Mouse (Mus musculus) MEL (cell line): ENCODE measurements around the gene March6. TPM values are rescaled to one million over a fixed set of nuclear protein-coding genes. Genes with fewer than 3 reads are reported as not detected.
A peak's percentile ranks its signal among the peaks of the same experiment; 100 is the strongest.

ENCODE experiments used
- DNase-seq: peaks from one replicate; pipeline ENCODE4 v3.0.0; 2011; ENCODE audit warnings: low read depth, low spot score
- H3K27ac ChIP-seq: 2 replicates; pipeline ENCODE4 v1.5.1; 2012; ENCODE audit warnings: low read depth, mild to moderate bottlenecking, control low read depth, low read length, moderate library complexity; ENCODE audit not compliant: control insufficient read depth
- H3K27me3 ChIP-seq, 2 experiments: fragments of 150-350 bp in 1 of 2; sonication (generic) in 1 of 2; 2 replicates each; pipeline ENCODE4 v1.6.1; 2012; ENCODE audit warnings: low read length in 2 of 2, mild to moderate bottlenecking in 2 of 2, improper control_type of control experiment in 1 of 2, moderate library complexity in 1 of 2; ENCODE audit not compliant: insufficient read depth in 2 of 2, control insufficient read depth in 1 of 2
- H3K36me3 ChIP-seq, 2 experiments: 2 replicates each; pipeline ENCODE4 v1.6.1; 2012 to 2014; ENCODE audit warnings: low read length in 2 of 2, improper control_type of control experiment in 1 of 2, inconsistent platforms in 1 of 2, mild to moderate bottlenecking in 1 of 2; ENCODE audit not compliant: insufficient read depth in 2 of 2, control insufficient read depth in 1 of 2
- H3K4me1 ChIP-seq, 2 experiments: fragments of 150-350 bp in 1 of 2; sonication (generic) in 1 of 2; 2 replicates each; pipeline ENCODE4 v1.6.1; 2012; ENCODE audit warnings: low read length in 2 of 2, improper control_type of control experiment in 1 of 2, mild to moderate bottlenecking in 1 of 2; ENCODE audit not compliant: insufficient read depth in 2 of 2, control insufficient read depth in 1 of 2
- H3K4me3 ChIP-seq, 2 experiments: fragments of 150-350 bp in 1 of 2; sonication (generic) in 1 of 2; 2 replicates each; pipeline ENCODE4 v1.5.1; 2012; ENCODE audit warnings: low read depth in 2 of 2, low read length in 2 of 2, mild to moderate bottlenecking in 2 of 2, moderate library complexity in 2 of 2, control low read depth in 1 of 2, improper control_type of control experiment in 1 of 2; ENCODE audit not compliant: control insufficient read depth in 1 of 2, insufficient read depth in 1 of 2
- H3K79me2 ChIP-seq: 2 replicates; pipeline ENCODE4 v1.6.1; 2012; ENCODE audit warnings: mild to moderate bottlenecking, low read length, moderate library complexity; ENCODE audit not compliant: control insufficient read depth, poor library complexity, insufficient read depth
- H3K9ac ChIP-seq: 2 replicates; pipeline ENCODE4 v1.6.1; 2012; ENCODE audit warnings: low read depth, mild to moderate bottlenecking, control low read depth, low read length, moderate library complexity; ENCODE audit not compliant: control insufficient read depth, poor library complexity, severe bottlenecking
- H3K9me3 ChIP-seq: fragments of 150-350 bp; sonication (generic); replicated peaks from 2 replicates; pipeline ENCODE4 v1.6.1; 2012; ENCODE audit warnings: mild to moderate bottlenecking, low read length, improper control_type of control experiment, moderate library complexity; ENCODE audit not compliant: insufficient read depth
- CHD1 ChIP-seq: IDR thresholded peaks from 2 replicates; pipeline ENCODE4 v1.6.1; 2012; ENCODE audit warnings: low read depth, mild to moderate bottlenecking, inconsistent platforms, low read length, improper control_type of control experiment
- CHD2 ChIP-seq: IDR thresholded peaks from 2 replicates; pipeline ENCODE4 v1.6.1; 2011; ENCODE audit warnings: low read length, improper control_type of control experiment
- CTCF ChIP-seq, 3 experiments: IDR thresholded peaks in 2 of 3; conservative IDR thresholded peaks in 1 of 3; 2 replicates each; pipeline ENCODE4 v1.5.1; 2011 to 2012; ENCODE audit warnings: low read length in 3 of 3, low read depth in 2 of 3, mild to moderate bottlenecking in 2 of 3, improper control_type of control experiment in 1 of 3, inconsistent platforms in 1 of 3, mixed read lengths in 1 of 3, moderate library complexity in 1 of 3; ENCODE audit not compliant: control insufficient read depth in 1 of 3, insufficient read depth in 1 of 3, poor library complexity in 1 of 3, severe bottlenecking in 1 of 3
- ELF1 ChIP-seq: IDR thresholded peaks from 2 replicates; pipeline ENCODE4 v1.6.1; 2014; ENCODE audit warnings: low read depth, mild to moderate bottlenecking, inconsistent platforms, low read length, improper control_type of control experiment, moderate library complexity
- EP300 ChIP-seq, 2 experiments: IDR thresholded peaks; 2 replicates each; pipeline ENCODE4 v1.6.1; 2011; ENCODE audit warnings: improper control_type of control experiment in 2 of 2, low read length in 2 of 2, low read depth in 1 of 2, mild to moderate bottlenecking in 1 of 2
- HCFC1 ChIP-seq: IDR thresholded peaks from 2 replicates; pipeline ENCODE4 v1.6.1; 2012; ENCODE audit warnings: low read depth, mild to moderate bottlenecking, inconsistent platforms, low read length, improper control_type of control experiment, moderate library complexity
- MAX ChIP-seq: IDR thresholded peaks from 2 replicates; pipeline ENCODE4 v1.6.1; 2011; ENCODE audit warnings: low read length, improper control_type of control experiment
- MAZ ChIP-seq: IDR thresholded peaks from 2 replicates; pipeline ENCODE4 v1.6.1; 2012; ENCODE audit warnings: low read depth, mild to moderate bottlenecking, inconsistent platforms, low read length, improper control_type of control experiment
- MXI1 ChIP-seq: IDR thresholded peaks from 2 replicates; pipeline ENCODE4 v1.6.1; 2011; ENCODE audit warnings: mild to moderate bottlenecking, low read depth, low read length, improper control_type of control experiment
- NELFE ChIP-seq: IDR thresholded peaks from 2 replicates; pipeline ENCODE4 v1.6.1; 2011; ENCODE audit warnings: low read depth, low read length, improper control_type of control experiment
- NRF1 ChIP-seq: IDR thresholded peaks from 2 replicates; pipeline ENCODE4 v1.6.1; 2014; ENCODE audit warnings: low read depth, mild to moderate bottlenecking, inconsistent platforms, low read length, improper control_type of control experiment, moderate library complexity; ENCODE audit not compliant: poor library complexity, insufficient read depth, severe bottlenecking
- POLR2A ChIP-seq, 2 experiments: IDR thresholded peaks; 2 replicates each; pipeline ENCODE4 v1.6.1; 2011 to 2012; ENCODE audit warnings: low read length in 2 of 2, mild to moderate bottlenecking in 2 of 2, control low read depth in 1 of 2, improper control_type of control experiment in 1 of 2, low read depth in 1 of 2, moderate library complexity in 1 of 2; ENCODE audit not compliant: control insufficient read depth in 1 of 2, insufficient read depth in 1 of 2, poor library complexity in 1 of 2
- RAD21 ChIP-seq: IDR thresholded peaks from 2 replicates; pipeline ENCODE4 v1.6.1; 2011; ENCODE audit warnings: mild to moderate bottlenecking, low read depth, low read length, improper control_type of control experiment
- SIN3A ChIP-seq: IDR thresholded peaks from 2 replicates; pipeline ENCODE4 v1.6.1; 2012; ENCODE audit warnings: low read length, improper control_type of control experiment, inconsistent platforms
- SMC3 ChIP-seq: IDR thresholded peaks from 2 replicates; pipeline ENCODE4 v1.6.1; 2011; ENCODE audit warnings: low read depth, low read length, improper control_type of control experiment
- TBP ChIP-seq: IDR thresholded peaks from 2 replicates; pipeline ENCODE4 v1.8.0; 2011; ENCODE audit warnings: low read depth, low read length, improper control_type of control experiment
- UBTF ChIP-seq: IDR thresholded peaks from 2 replicates; pipeline ENCODE4 v1.6.1; 2012; ENCODE audit warnings: low read depth, mild to moderate bottlenecking, inconsistent platforms, low read length, improper control_type of control experiment, moderate library complexity, borderline replicate concordance; ENCODE audit not compliant: insufficient read depth
- USF1 ChIP-seq: IDR thresholded peaks from 2 replicates; pipeline ENCODE4 v1.6.1; 2014; ENCODE audit warnings: low read depth, mild to moderate bottlenecking, inconsistent platforms, low read length, improper control_type of control experiment, moderate library complexity
- ZC3H11A ChIP-seq: IDR thresholded peaks from 2 replicates; pipeline ENCODE4 v1.6.1; 2012; ENCODE audit warnings: low read depth, mild to moderate bottlenecking, inconsistent platforms, low read length, improper control_type of control experiment
- ZNF384 ChIP-seq: IDR thresholded peaks from 2 replicates; pipeline ENCODE4 v1.6.1; 2012; ENCODE audit warnings: low read depth, mild to moderate bottlenecking, inconsistent platforms, low read length, improper control_type of control experiment
- polyA plus RNA-seq, 2 experiments: library from polyadenylated mRNA; stranded (reverse) in 1 of 2; unstranded in 1 of 2; fragments of >175 nt in 1 of 2; fragments of >200 nt in 1 of 2; gene quantifications; 2 replicates each; pipeline versions ENCODE4 v1.2.1 to v1.2.4; 2012; ENCODE audit warnings: low replicate concordance in 2 of 2, low read depth in 1 of 2; ENCODE audit not compliant: insufficient read length in 2 of 2, insufficient read depth in 1 of 2, missing spikeins in 1 of 2
- total RNA-seq: library from RNA; depleted of rRNA; stranded (reverse); fragments of 300-350 nt; gene quantifications from 2 replicates; pipeline ENCODE4 v1.2.3, GENCODE M21; 2012

Gene March6
- total and polyA plus RNA-seq, 3 experiments, result 37.9 to 114 (median 62.5) TPM

GRCm38 (mm10) chr15:31531446-31532330 is 835 bp upstream of the March6 start (continued):
- TF ChIP-seq NELFE (peak; percentile 88), ELF1 (peak; percentile 71), POLR2A (IDR thresholded peaks at IDR 0.05; ENCODE audit: control insufficient read depth in 1 of 2, insufficient read depth in 1 of 2, low read depth in 1 of 2, low read length in 2 of 2, poor library complexity in 1 of 2) (peak; percentile 7 to 93; a peak in 2 of 4 replicates), TBP (peak; percentile 94), RAD21 (no peak; the same call in 1 of the 2 replicates), CTCF (IDR thresholded peaks at IDR 0.05 in 2 of 3, conservative IDR thresholded peaks at IDR 0.05 in 1 of 3; ENCODE audit: control insufficient read depth in 1 of 3, insufficient read depth in 1 of 3, low read depth in 2 of 3, low read length in 3 of 3, poor library complexity in 1 of 3, severe bottlenecking in 1 of 3) (no peak), SIN3A (peak; percentile 65), ZNF384 (peak; percentile 69), CHD1 (peak; percentile 94), USF1 (no peak)

DNA sequence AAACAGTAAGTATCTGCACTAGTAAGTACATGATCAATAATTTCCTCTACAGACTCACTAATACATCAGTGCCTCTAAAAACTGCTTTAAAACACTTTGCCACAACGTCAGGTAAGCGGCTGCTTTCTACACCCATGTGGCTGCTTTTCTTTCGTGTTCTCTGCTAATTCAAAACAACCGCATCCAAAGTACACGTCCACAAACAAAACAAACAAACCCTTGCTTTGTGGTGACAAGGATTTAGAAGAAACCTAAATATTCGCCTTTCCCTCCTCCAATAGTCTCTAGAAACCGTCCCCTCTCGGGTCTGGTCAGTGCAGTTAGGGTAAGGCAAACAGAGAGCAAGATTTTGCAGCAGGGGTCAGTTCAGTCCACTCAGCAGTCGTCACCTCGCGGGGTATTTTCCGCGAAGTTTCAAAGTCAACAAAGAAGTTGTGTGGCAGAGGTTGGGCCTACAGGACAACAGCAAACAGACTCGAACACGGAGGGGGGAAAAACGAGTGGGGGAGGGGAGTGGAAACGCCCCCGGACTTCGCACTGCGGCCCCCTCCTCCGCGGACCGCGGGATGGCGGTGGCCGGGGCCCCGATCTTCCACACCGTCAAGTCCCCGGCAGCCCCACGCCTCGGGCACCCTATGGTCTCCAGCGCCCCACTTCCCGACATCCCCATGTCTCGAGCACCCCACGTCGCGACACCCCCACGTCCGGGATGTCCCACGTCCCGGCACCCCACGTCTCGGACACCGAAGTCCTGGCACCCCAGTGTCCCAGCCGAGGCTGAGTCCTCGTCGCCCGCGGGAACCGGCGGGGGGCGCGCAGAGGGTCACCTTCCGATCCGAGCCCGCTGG is 818 bp downstream of the March6 start:
- H3K79me2 ChIP-seq, result peaks cover 59% of the 10 kb centered on the region
- H3K4me3 ChIP-seq, result peak overlapping the region; percentile 94 to 97
- peaks cover 28 to 32% of the 10 kb centered on the region in 2 experiments for H3K4me1 ChIP-seq
- H3K36me3 ChIP-seq, result peaks cover 2 to 48% of the 10 kb centered on the region in 2 experiments; a peak in 3 of 4 replicates
- H3K27ac ChIP-seq, result peak overlapping the region; percentile 60
- no peaks in the 10 kb centered on the region for H3K27me3 ChIP-seq
- H3K9me3 ChIP-seq, result no peaks in the 10 kb centered on the region
- peak; percentile 61 for DNase-seq
- TF ChIP-seq NELFE, result 0 out of 2 replicates have a peak, but pooled peaks have one; percentile 16
- 0 out of 4 replicates have a peak, but pooled peaks of 1 of the 2 experiments have one; percentile 10 for TF ChIP-seq POLR2A (IDR thresholded peaks at IDR 0.05; ENCODE audit: control insufficient read depth in 1 of 2, insufficient read depth in 1 of 2, low read depth in 1 of 2, low read length in 2 of 2, poor library complexity in 1 of 2)
- TF ChIP-seq EP300 (IDR thresholded peaks at IDR 0.05; ENCODE audit: low read depth in 1 of 2, low read length in 2 of 2), result no peak
- no peak for TF ChIP-seq ZC3H11A
- TF ChIP-seq ZNF384, result no peak
- TF ChIP-seq CHD2, result no peak
- TF ChIP-seq SMC3, result 0 out of 2 replicates have a peak, but pooled peaks have one; percentile 6
- no peak for TF ChIP-seq TBP
- TF ChIP-seq MXI1, result peak; percentile 75
- TF ChIP-seq NRF1, result no peak
- peak; percentile 83 for TF ChIP-seq SIN3A
- TF ChIP-seq HCFC1, result no peak; the same call in 1 of the 2 replicates
- TF ChIP-seq MAX, result peak; percentile 43
- 0 out of 2 replicates have a peak, but pooled peaks have one; percentile 17 for TF ChIP-seq UBTF
- 0 out of 2 replicates have a peak, but pooled peaks have one; percentile 18 for TF ChIP-seq MAZ
- TF ChIP-seq, all 39 proteins: peak for 8
- H3K9ac ChIP-seq, result peak overlapping the region; percentile 97
